Mouse (Mus musculus) kidney, adult 2 months (tissue): ENCODE data around the gene Rbm19. TPM values are rescaled to one million over a fixed set of nuclear protein-coding genes. Genes with fewer than 3 reads are reported as not detected.
"Not testable (repeated sequence)": the region's sequence is repeated elsewhere in the genome, so short reads cannot be mapped to it uniquely, and the experiment has no call there.

Experiments
- DNase-seq: peaks from one replicate; pipeline ENCODE4 v3.0.0; 2021
- H3K27ac ChIP-seq: fragments of 200-500 bp; 2 replicates; pipeline ENCODE4 v1.5.1; 2012; ENCODE audit warnings: low read depth, low read length, control low read depth, inconsistent platforms; ENCODE audit not compliant: insufficient read depth
- H3K27me3 ChIP-seq: fragments of 200-500 bp; replicated peaks from 2 replicates; pipeline ENCODE4 v1.6.1; 2012; ENCODE audit warnings: mild to moderate bottlenecking, moderate library complexity, low read length, inconsistent platforms; ENCODE audit not compliant: control insufficient read depth, insufficient read depth
- H3K36me3 ChIP-seq: fragments of 200-500 bp; 2 replicates; pipeline ENCODE4 v1.6.1; 2012; ENCODE audit warnings: mild to moderate bottlenecking, moderate library complexity, low read length, inconsistent platforms; ENCODE audit not compliant: control insufficient read depth, insufficient read depth
- H3K4me1 ChIP-seq: fragments of 200-500 bp; 2 replicates; pipeline ENCODE4 v1.6.1; 2011; ENCODE audit warnings: low read length; ENCODE audit not compliant: control insufficient read depth, insufficient read depth
- H3K4me3 ChIP-seq: fragments of 200-500 bp; 2 replicates; pipeline ENCODE4 v1.5.1; 2011; ENCODE audit warnings: mild to moderate bottlenecking, low read depth, low read length, control low read depth; ENCODE audit not compliant: insufficient read depth
- CTCF ChIP-seq: fragments of 200-500 bp; conservative IDR thresholded peaks from 2 replicates; pipeline ENCODE4 v1.5.1; 2011; ENCODE audit warnings: low read depth, mild to moderate bottlenecking, control low read depth, low read length, moderate library complexity, mixed read lengths; ENCODE audit not compliant: insufficient read depth, insufficient read length
- POLR2A ChIP-seq: fragments of 200-500 bp; IDR thresholded peaks from one replicate; pipeline ENCODE4 v1.6.1; 2011; ENCODE audit warnings: low read depth, low read length, control low read depth
- WGBS: fragments of 180-500 bp; shearing (Covaris S2); methylation state at CpG from one replicate; pipeline ENCODE4 v1.1.7; 2018; 5-methylcytosine and 5-hydroxymethylcytosine counted together
- polyA plus RNA-seq: library from polyadenylated mRNA; depleted of rRNA; stranded (reverse); fragments of >200 nt; gene quantifications from 2 replicates; pipeline ENCODE4 v1.2.3, GENCODE M21; 2012

Gene Rbm19
- polyA plus RNA-seq, 1 experiment, result 12.1 TPM

- H3K36me3 ChIP-seq, result no peaks in the 10 kb centered on the region
- TF ChIP-seq CTCF (no peak), POLR2A (no peak)
- no peak overlapping the region for H3K4me3 ChIP-seq
- H3K4me1 ChIP-seq, result no peaks in the 10 kb centered on the region
- 36% methylated on average over 9 of the region's 9 CpGs for WGBS
- H3K27ac ChIP-seq, result no peak overlapping the region
- H3K27me3 ChIP-seq, result no peaks in the 10 kb centered on the region
- DNase-seq, result no peak
These were observed 19.2 kb upstream of the Rbm19 start for GRCm38 (mm10) chr5:120097042-120097441.

GRCm38 (mm10) chr5:120100814-120101213, 15.5 kb upstream of the Rbm19 start:
- H3K27ac ChIP-seq, result no peak overlapping the region
- no peaks in the 10 kb centered on the region for H3K27me3 ChIP-seq
- TF ChIP-seq POLR2A (no peak), CTCF (no peak)
- no peaks in the 10 kb centered on the region for H3K4me1 ChIP-seq
- no peaks in the 10 kb centered on the region for H3K36me3 ChIP-seq
- no peak for DNase-seq
- H3K4me3 ChIP-seq, result no peak overlapping the region
- WGBS, result 88% methylated on average over 6 of the region's 6 CpGs

DNA sequence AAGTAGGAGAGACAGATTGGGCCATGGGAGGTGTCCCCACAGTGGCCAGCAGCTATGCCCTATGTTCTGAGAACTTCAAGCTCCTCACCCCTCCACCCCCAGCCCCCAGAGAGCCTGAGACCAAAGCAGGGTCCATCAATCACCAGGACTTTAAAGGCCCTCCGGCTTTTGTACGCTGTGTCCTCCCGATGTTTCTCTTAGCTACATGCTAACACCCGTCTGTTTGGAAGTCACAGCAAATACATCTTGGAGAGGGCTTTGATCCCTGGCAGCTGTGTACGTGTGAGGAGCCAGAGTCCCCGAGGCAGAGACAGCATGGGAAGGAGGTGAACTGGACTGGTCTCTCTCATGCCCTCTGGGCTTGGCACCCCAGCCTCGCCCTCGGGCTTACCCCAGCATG, 14.2 kb upstream of the Rbm19 start:
- H3K36me3 ChIP-seq, result no peaks in the 10 kb centered on the region
- no peak for DNase-seq
- 44% methylated on average over 8 of the region's 8 CpGs for WGBS
- H3K4me3 ChIP-seq, result no peak overlapping the region
- H3K27me3 ChIP-seq, result no peaks in the 10 kb centered on the region
- no peaks in the 10 kb centered on the region for H3K4me1 ChIP-seq
- H3K27ac ChIP-seq, result no peak overlapping the region
- TF ChIP-seq POLR2A, result no peak
- no peak for TF ChIP-seq CTCF

DNA sequence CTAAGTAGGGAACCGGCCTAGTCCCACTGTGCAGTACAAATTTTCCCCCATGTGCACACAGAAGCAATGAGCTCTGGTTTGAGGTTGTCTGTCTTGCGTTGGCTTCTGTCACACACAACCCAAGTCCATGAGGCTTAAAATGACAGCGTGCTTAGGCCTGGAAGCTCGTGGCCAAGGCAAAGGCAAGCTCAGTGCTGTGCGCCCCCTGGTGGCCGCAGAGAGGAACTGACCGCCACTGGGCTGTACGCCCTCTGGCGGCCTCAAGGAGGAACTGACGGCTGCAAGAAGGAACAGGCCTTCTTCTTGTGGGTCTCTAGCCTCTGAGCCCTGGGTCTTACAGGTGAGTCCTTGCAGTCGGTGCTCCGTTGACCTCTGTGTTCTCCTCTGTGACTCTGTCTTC, 13.5 kb upstream of the Rbm19 start:
- H3K27me3 ChIP-seq, result no peaks in the 10 kb centered on the region
- H3K36me3 ChIP-seq, result no peaks in the 10 kb centered on the region
- no peaks in the 10 kb centered on the region for H3K4me1 ChIP-seq
- TF ChIP-seq CTCF (peak; percentile 99), POLR2A (no peak)
- H3K27ac ChIP-seq, result no peak overlapping the region
- 14% methylated on average over 12 of the region's 12 CpGs for WGBS
- DNase-seq, result peak; percentile 13
- H3K4me3 ChIP-seq, result no peak overlapping the region

GRCm38 (mm10) chr5:120103458-120103857, 12.8 kb upstream of the Rbm19 start:
- H3K4me1 ChIP-seq, result no peaks in the 10 kb centered on the region
- TF ChIP-seq CTCF, result no peak
- no peak for TF ChIP-seq POLR2A
- H3K27ac ChIP-seq, result no peak overlapping the region
- WGBS, result 45% methylated on average over 12 of the region's 12 CpGs
- H3K36me3 ChIP-seq, result no peaks in the 10 kb centered on the region
- H3K4me3 ChIP-seq, result no peak overlapping the region
- H3K27me3 ChIP-seq, result no peaks in the 10 kb centered on the region
- DNase-seq, result peak; percentile 45

GRCm38 (mm10) chr5:120106424-120107073, 9.7 kb upstream of the Rbm19 start:
- DNase-seq, result peak; percentile 14
- TF ChIP-seq CTCF (peak; percentile 78), POLR2A (no peak)
- 26% methylated on average over 12 of the region's 12 CpGs for WGBS
- H3K36me3 ChIP-seq, result no peaks in the 10 kb centered on the region
- no peaks in the 10 kb centered on the region for H3K4me1 ChIP-seq
- H3K4me3 ChIP-seq, result no peak overlapping the region
- H3K27me3 ChIP-seq, result no peaks in the 10 kb centered on the region
- H3K27ac ChIP-seq, result no peak overlapping the region

DNA sequence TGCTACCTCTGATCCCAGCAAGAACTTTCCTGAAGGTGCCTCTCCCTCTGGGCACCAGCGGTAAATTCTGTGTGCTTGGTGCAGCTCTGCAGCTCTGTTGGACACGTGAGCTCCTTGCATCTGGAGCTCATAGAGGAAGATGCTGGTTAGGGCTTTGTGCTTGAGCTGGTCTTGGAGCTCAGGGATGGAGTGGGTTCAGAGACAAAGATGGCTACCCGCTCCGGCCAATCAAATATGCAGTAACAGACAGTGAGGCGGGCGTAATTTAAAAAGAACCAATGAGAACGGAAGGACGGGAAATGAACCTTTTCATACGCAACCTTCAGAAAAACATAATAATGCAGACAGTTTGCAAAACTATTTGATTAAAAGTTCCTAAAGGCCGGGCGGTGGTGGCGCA, 1.9 kb upstream of the Rbm19 start:
- DNase-seq, result no peak
- Histone ChIP-seq H3K36me3 (no peaks in the 10 kb centered on the region), H3K27me3 (no peaks in the 10 kb centered on the region), H3K4me1 (no peaks in the 10 kb centered on the region), H3K27ac (no peak overlapping the region), H3K4me3 (no peak overlapping the region)
- TF ChIP-seq CTCF (no peak), POLR2A (no peak)
- 87% methylated on average over 12 of the region's 12 CpGs for WGBS

- H3K27ac ChIP-seq, H3K4me3 ChIP-seq, H3K27me3 ChIP-seq, H3K36me3 ChIP-seq, DNase-seq, H3K4me1 ChIP-seq: not testable (repeated sequence)
- WGBS, result 50% methylated on average over 3 of the region's 3 CpGs
These were observed 896 bp downstream of the Rbm19 start for GRCm38 (mm10) chr5:120117161-120117560.
